Mouse (Mus musculus) CH12.LX (cell line): ENCODE data around the gene Map3k15. TPM values are rescaled to one million over a fixed set of nuclear protein-coding genes. Genes with fewer than 3 reads are reported as not detected.

Experiments used
- DNase-seq: peaks from one replicate; pipeline ENCODE4 v3.0.0-alpha.2; 2013; ENCODE audit errors: extremely low read depth
- H3K27ac ChIP-seq: 2 replicates; pipeline ENCODE4 v1.5.1; 2012; ENCODE audit warnings: low read depth, mild to moderate bottlenecking, control low read depth, moderate library complexity; ENCODE audit not compliant: insufficient read depth
- H3K27me3 ChIP-seq: replicated peaks from 2 replicates; pipeline ENCODE3; 2012; ENCODE audit warnings: inconsistent platforms
- H3K36me3 ChIP-seq, 2 experiments: replicated peaks in 1 of 2; 2 replicates each; pipeline versions ENCODE3 to v1.6.1; 2012; ENCODE audit warnings: inconsistent platforms in 1 of 2, low read length in 1 of 2, mild to moderate bottlenecking in 1 of 2, mixed read lengths in 1 of 2, moderate library complexity in 1 of 2; ENCODE audit not compliant: control insufficient read depth in 1 of 2, insufficient read depth in 1 of 2
- H3K4me1 ChIP-seq, 2 experiments: 2 replicates each; pipeline ENCODE4 v1.6.1; 2012; ENCODE audit warnings: inconsistent platforms in 1 of 2, moderate library complexity in 1 of 2; ENCODE audit not compliant: insufficient read depth in 2 of 2, control insufficient read depth in 1 of 2
- H3K4me2 ChIP-seq: 2 replicates; pipeline ENCODE4 v1.6.1; 2012; ENCODE audit warnings: low read depth, mild to moderate bottlenecking, control low read depth; ENCODE audit not compliant: poor library complexity, insufficient read depth, severe bottlenecking
- H3K4me3 ChIP-seq, 3 experiments: fragments of 150-350 bp in 1 of 3; sonication (generic) in 1 of 3; replicated peaks in 1 of 3; 2 replicates each; pipeline versions ENCODE3 to v1.5.1; 2011 to 2012; ENCODE audit warnings: low read depth in 2 of 3, low read length in 2 of 3, mild to moderate bottlenecking in 2 of 3, moderate library complexity in 2 of 3, control low read depth in 1 of 3, improper control_type of control experiment in 1 of 3, inconsistent platforms in 1 of 3, mixed read lengths in 1 of 3; ENCODE audit not compliant: poor library complexity in 1 of 3
- H3K79me2 ChIP-seq: replicated peaks from 2 replicates; pipeline ENCODE4 v1.6.1; 2012; ENCODE audit warnings: mild to moderate bottlenecking, moderate library complexity; ENCODE audit not compliant: control insufficient read depth, poor library complexity, insufficient read depth, severe bottlenecking; ENCODE audit errors: extremely low read depth
- H3K9ac ChIP-seq: 2 replicates; pipeline ENCODE4 v1.6.1; 2012; ENCODE audit warnings: low read depth, mild to moderate bottlenecking, control low read depth, moderate library complexity; ENCODE audit not compliant: insufficient read depth
- H3K9me3 ChIP-seq: replicated peaks from 2 replicates; pipeline ENCODE3; 2012; ENCODE audit warnings: low read length, inconsistent platforms, mixed read lengths
- CHD1 ChIP-seq: IDR thresholded peaks from 2 replicates; pipeline ENCODE4 v1.6.1; 2012; ENCODE audit warnings: low read depth, low read length, improper control_type of control experiment, inconsistent platforms
- CHD2 ChIP-seq: IDR thresholded peaks from 2 replicates; pipeline ENCODE4 v1.6.1; 2011; ENCODE audit warnings: low read length, improper control_type of control experiment
- CTCF ChIP-seq, 2 experiments: IDR thresholded peaks in 1 of 2; conservative IDR thresholded peaks in 1 of 2; 2 replicates each; pipeline ENCODE4 v1.5.1; 2011 to 2012; ENCODE audit warnings: low read depth in 2 of 2, low read length in 2 of 2, improper control_type of control experiment in 1 of 2, inconsistent platforms in 1 of 2, mild to moderate bottlenecking in 1 of 2, moderate library complexity in 1 of 2
- ELF1 ChIP-seq: IDR thresholded peaks from 2 replicates; pipeline ENCODE4 v1.6.1; 2014; ENCODE audit warnings: low read depth, mild to moderate bottlenecking, inconsistent platforms, low read length, improper control_type of control experiment
- HCFC1 ChIP-seq: IDR thresholded peaks from 2 replicates; pipeline ENCODE4 v1.6.1; 2012; ENCODE audit warnings: low read depth, mild to moderate bottlenecking, inconsistent platforms, low read length, improper control_type of control experiment
- MAFK ChIP-seq: IDR thresholded peaks from 2 replicates; pipeline ENCODE4 v1.6.1; 2011; ENCODE audit warnings: low read length, improper control_type of control experiment; ENCODE audit not compliant: insufficient replicate concordance
- MAX ChIP-seq: IDR thresholded peaks from 2 replicates; pipeline ENCODE4 v1.6.1; 2011; ENCODE audit warnings: low read length, improper control_type of control experiment
- MAZ ChIP-seq: IDR thresholded peaks from 2 replicates; pipeline ENCODE4 v1.6.1; 2012; ENCODE audit warnings: low read depth, mild to moderate bottlenecking, inconsistent platforms, low read length, improper control_type of control experiment, moderate library complexity
- MEF2A ChIP-seq: IDR thresholded peaks from 2 replicates; pipeline ENCODE4 v1.6.1; 2014; ENCODE audit warnings: low read depth, mild to moderate bottlenecking, inconsistent platforms, low read length, improper control_type of control experiment, borderline replicate concordance
- MXI1 ChIP-seq: IDR thresholded peaks from 2 replicates; pipeline ENCODE4 v1.6.1; 2011; ENCODE audit warnings: mild to moderate bottlenecking, low read depth, low read length, improper control_type of control experiment
- MYC ChIP-seq: IDR thresholded peaks from 2 replicates; pipeline ENCODE4 v1.6.1; 2011; ENCODE audit warnings: low read depth, mild to moderate bottlenecking, improper control_type of control experiment, low read length
- NRF1 ChIP-seq: IDR thresholded peaks from 2 replicates; pipeline ENCODE4 v1.6.1; 2014; ENCODE audit warnings: low read depth, mild to moderate bottlenecking, inconsistent platforms, low read length, improper control_type of control experiment, moderate library complexity
- PAX5 ChIP-seq: IDR thresholded peaks from 2 replicates; pipeline ENCODE4 v1.6.1; 2012; ENCODE audit warnings: low read length, inconsistent platforms, mixed read lengths
- SIN3A ChIP-seq: IDR thresholded peaks from 2 replicates; pipeline ENCODE4 v1.6.1; 2012; ENCODE audit warnings: low read length, improper control_type of control experiment, inconsistent platforms
- TBP ChIP-seq: conservative IDR thresholded peaks from 2 replicates; pipeline ENCODE4 v1.6.1; 2011; ENCODE audit warnings: low read depth, low read length, improper control_type of control experiment
- UBTF ChIP-seq: IDR thresholded peaks from 2 replicates; pipeline ENCODE4 v1.6.1; 2012; ENCODE audit warnings: low read depth, mild to moderate bottlenecking, inconsistent platforms, low read length, improper control_type of control experiment, moderate library complexity
- USF1 ChIP-seq: IDR thresholded peaks from 2 replicates; pipeline ENCODE4 v1.6.1; 2014; ENCODE audit warnings: low read depth, mild to moderate bottlenecking, inconsistent platforms, low read length, improper control_type of control experiment
- USF2 ChIP-seq: conservative IDR thresholded peaks from 2 replicates; pipeline ENCODE4 v1.6.1; 2011; ENCODE audit warnings: low read depth, low read length, improper control_type of control experiment
- ZMIZ1 ChIP-seq: IDR thresholded peaks from 2 replicates; pipeline ENCODE4 v1.6.1; 2012; ENCODE audit warnings: low read depth, mild to moderate bottlenecking, inconsistent platforms, low read length, improper control_type of control experiment
- ZNF384 ChIP-seq: IDR thresholded peaks from 2 replicates; pipeline ENCODE4 v1.6.1; 2012; ENCODE audit warnings: low read depth, low read length, improper control_type of control experiment, inconsistent platforms
- dilution Hi-C: fragments of 300-500 bp; cut with MboI; formaldehyde crosslinking; loops from 2 replicates; pipeline ENCODE4 v1.14.3; 2020; ENCODE audit warnings: low sequenced_read_pairs; ENCODE audit not compliant: extremely low pct_unique_long_range_greater_than_20kb, extremely low pct_ligation_motif_present
- in situ Hi-C: fragments of 300-500 bp; cut with MboI; formaldehyde crosslinking; loops from 3 replicates; pipeline ENCODE4 v1.14.3; 2019; ENCODE audit warnings: low sequenced_read_pairs, low pct_ligation_motif_present, low pct_unique_long_range_greater_than_20kb, mixed read lengths
- polyA plus RNA-seq: library from polyadenylated mRNA; unstranded; fragments of >175 nt; gene quantifications from 2 replicates; pipeline ENCODE4 v1.2.1, GENCODE M21; 2012; ENCODE audit warnings: low read depth; ENCODE audit not compliant: insufficient read length
- total RNA-seq, 2 experiments: library from RNA; depleted of rRNA; stranded (reverse); fragments of 300-350 nt in 1 of 2; fragments of >200 nt in 1 of 2; gene quantifications; 2 replicates each; pipeline ENCODE4 v1.2.3; 2012 to 2014

Gene Map3k15
- total and polyA plus RNA-seq, 3 experiments, result 0.08 to 0.21 (median 0.14) TPM

GRCm38 (mm10) chrX:159995808-159996207 lies 7.6 kb downstream of the Map3k15 start:
- Histone ChIP-seq H3K4me3 (no peak overlapping the region), H3K27me3 (no peaks in the 10 kb centered on the region), H3K27ac (no peak overlapping the region), H3K79me2 (no peaks in the 10 kb centered on the region), H3K4me2 (no peak overlapping the region), H3K9me3 (no peaks in the 10 kb centered on the region), H3K9ac (no peak overlapping the region), H3K36me3 (no peaks in the 10 kb centered on the region)
- DNase-seq, result no peak
- in situ Hi-C loops (no loop called here), dilution Hi-C loops (no loop called here)
- TF ChIP-seq MAZ, result no peak
- no peak for TF ChIP-seq ZMIZ1
- TF ChIP-seq CTCF (conservative IDR thresholded peaks at IDR 0.05 in 1 of 2, IDR thresholded peaks at IDR 0.05 in 1 of 2; ENCODE audit: low read depth in 2 of 2, low read length in 2 of 2), result no peak
- no peak for TF ChIP-seq NRF1
- no peak for TF ChIP-seq USF1
- no peak for TF ChIP-seq MXI1
- TF ChIP-seq CHD1, result no peak
- TF ChIP-seq MAFK, result no peak
- TF ChIP-seq SIN3A, result no peak
- no peak for TF ChIP-seq MAX
- TF ChIP-seq CHD2, result no peak
- no peak for TF ChIP-seq ZNF384
- no peak for TF ChIP-seq MYC
- TF ChIP-seq, all 38 proteins: peak for 0
- no peaks in the 10 kb centered on the region for H3K4me1 ChIP-seq

DNA sequence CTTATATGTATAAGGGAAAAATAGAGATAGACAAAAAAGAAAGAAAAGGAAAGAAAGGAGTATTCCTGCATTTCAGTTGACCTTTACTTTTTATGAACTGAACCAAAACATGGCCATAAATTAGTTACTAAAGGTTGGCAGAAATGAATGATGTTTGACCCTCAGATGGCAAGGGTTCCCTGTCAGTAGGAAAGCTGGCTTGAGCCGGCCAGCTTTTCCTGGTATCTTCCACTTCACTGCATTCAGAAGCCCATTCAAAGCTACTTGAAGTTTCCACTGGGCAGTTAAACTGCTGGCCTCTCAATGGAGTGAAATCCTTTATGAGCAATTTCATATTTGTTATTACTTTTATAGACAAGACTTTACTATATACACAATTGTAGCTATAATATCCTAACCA lies 65.1 kb downstream of the Map3k15 start:
- no peaks in the 10 kb centered on the region for H3K9me3 ChIP-seq
- TF ChIP-seq CTCF (conservative IDR thresholded peaks at IDR 0.05 in 1 of 2, IDR thresholded peaks at IDR 0.05 in 1 of 2; ENCODE audit: low read depth in 2 of 2, low read length in 2 of 2) (no peak), SIN3A (no peak), TBP (no peak), HCFC1 (no peak), ELF1 (no peak), MEF2A (no peak), ZNF384 (no peak), PAX5 (no peak), UBTF (no peak), USF2 (no peak)
- no peak overlapping the region for H3K4me3 ChIP-seq
- no peaks in the 10 kb centered on the region for H3K27me3 ChIP-seq
- in situ Hi-C loops (no loop called here), dilution Hi-C loops (no loop called here)
- H3K9ac ChIP-seq, result no peak overlapping the region
- H3K79me2 ChIP-seq, result no peaks in the 10 kb centered on the region
- H3K4me1 ChIP-seq, result no peaks in the 10 kb centered on the region
- DNase-seq, result no peak
- no peak overlapping the region for H3K27ac ChIP-seq
- H3K36me3 ChIP-seq, result no peaks in the 10 kb centered on the region
- H3K4me2 ChIP-seq, result no peak overlapping the region
